In the genomic region with DNA sequence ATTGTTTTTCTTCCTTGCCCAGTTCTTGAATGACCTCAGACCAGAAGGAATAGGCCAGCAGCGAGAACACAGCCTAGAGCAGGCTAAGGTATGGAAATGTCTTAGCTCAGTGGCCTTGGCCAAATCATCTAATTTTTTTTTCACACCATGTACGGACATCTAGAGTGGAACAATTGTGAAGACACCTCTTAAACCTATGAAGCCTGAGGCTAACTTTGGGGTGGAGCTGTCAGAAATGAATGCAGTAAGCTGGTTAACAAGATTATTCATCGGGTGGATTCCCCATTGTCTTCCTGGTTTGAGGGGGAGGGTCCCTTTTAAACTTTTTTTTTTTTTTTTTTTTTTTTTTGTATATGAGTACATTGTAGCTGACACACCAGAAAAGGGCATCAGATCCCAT, we compare ENCODE assay signal across 10 mouse cellular contexts. TPM values are rescaled to one million over a fixed set of nuclear protein-coding genes. Genes with fewer than 3 reads are reported as not detected.
A peak's percentile ranks its signal among the peaks of the same experiment; 100 is the strongest.
DNase-seq lines count a peak whose midpoint lies in the region; ATAC-seq and TF ChIP-seq lines count a peak whose summit lies in the region.
"Not testable (repeated sequence)": the region's sequence is repeated elsewhere in the genome, so short reads cannot be mapped to it uniquely, and the experiment has no call there.
"Had no signal": no experiment of that assay in that cellular context is flagged by ENCODE, and none has a peak within 500 bp of the region (broad histone marks: within the 10 kb centered on the region; RNA-seq: fewer than 3 reads in every experiment).

No protein-coding gene starts in this region.

- not testable (repeated sequence) for H3K9me3 ChIP-seq in forebrain, embryonic 14.5 days (replicated peaks; ENCODE audit: control insufficient read depth, low read length); heart, embryonic 16.5 days (replicated peaks; ENCODE audit: control insufficient read depth, low read length); intestine, embryonic 15.5 days; limb, embryonic 12.5 days; lung, embryonic 14.5 days (ENCODE audit: low read depth, low read length)

- ATAC-seq in forebrain, embryonic 14.5 days; heart, embryonic 16.5 days (replicated peaks; ENCODE audit: extremely low read depth, insufficient read depth, low FRiP score); intestine, embryonic 15.5 days; limb, embryonic 12.5 days (ENCODE audit: insufficient number of reproducible peaks, insufficient read depth, low FRiP score, low TSS enrichment, low read depth); lung, embryonic 14.5 days (ENCODE audit: insufficient read depth): not testable (repeated sequence)

- WGBS in cerebellum, adult 2 months = 48% methylated on average over 3 of the region's 3 CpGs
- WGBS in forebrain, embryonic 14.5 days = 58% methylated on average over 3 of the region's 3 CpGs
- 76% methylated on average over 3 of the region's 3 CpGs for WGBS in heart, embryonic 16.5 days
- WGBS in intestine, embryonic 15.5 days = 60% methylated on average over 3 of the region's 3 CpGs
- WGBS in limb, embryonic 12.5 days = 65% methylated on average over 3 of the region's 3 CpGs
- WGBS in lung, embryonic 14.5 days = 66% methylated on average over 3 of the region's 3 CpGs

- H3K9ac ChIP-seq in forebrain, embryonic 14.5 days (ENCODE audit: low read length); heart, embryonic 16.5 days (ENCODE audit: low read length); intestine, embryonic 15.5 days; limb, embryonic 12.5 days (replicated peaks); lung, embryonic 14.5 days: not testable (repeated sequence)

- H3K4me3 ChIP-seq in cerebellum, adult 2 months (replicated peaks; ENCODE audit: insufficient read depth, low read depth, low read length) = peak overlapping the region; percentile 41
- peak overlapping the region; percentile 38 for H3K4me3 ChIP-seq in forebrain, embryonic 14.5 days (ENCODE audit: low read depth, low read length)
- not testable (repeated sequence) for H3K4me3 ChIP-seq in heart, embryonic 16.5 days (ENCODE audit: low read length); lung, embryonic 14.5 days (ENCODE audit: low read depth, low read length)
- H3K4me3 ChIP-seq in intestine, embryonic 15.5 days (replicated peaks) = peak overlapping the region; percentile 40; the same call in 1 of the 2 replicates
- H3K4me3 ChIP-seq in limb, embryonic 12.5 days (replicated peaks) = peak overlapping the region; percentile 42

- H3K4me1 ChIP-seq in cerebellum, adult 2 months (ENCODE audit: control insufficient read depth, insufficient read depth, low read length); forebrain, embryonic 14.5 days (ENCODE audit: control insufficient read depth, insufficient read depth, low read length); heart, embryonic 16.5 days (ENCODE audit: control insufficient read depth, insufficient read depth, low read length); intestine, embryonic 15.5 days (replicated peaks); limb, embryonic 12.5 days (replicated peaks); lung, embryonic 14.5 days (ENCODE audit: insufficient read depth): not testable (repeated sequence)

- not testable (repeated sequence) for TF ChIP-seq POLR2A in cerebellum, adult 2 months (IDR thresholded peaks at IDR 0.05; ENCODE audit: borderline replicate concordance, insufficient read depth, low read length)

- peak overlapping the region; percentile 68 for H3K27ac ChIP-seq in cerebellum, adult 2 months (ENCODE audit: insufficient read depth, low read length)
- peak overlapping the region; percentile 14; the same call in 1 of the 2 replicates for H3K27ac ChIP-seq in forebrain, embryonic 14.5 days (ENCODE audit: low read depth, low read length)
- H3K27ac ChIP-seq in heart, embryonic 16.5 days (ENCODE audit: low read length) = peak overlapping the region; percentile 28
- H3K27ac ChIP-seq in intestine, embryonic 15.5 days = 0 out of 2 replicates have a peak overlapping the region, but pooled peaks have one; percentile 22
- H3K27ac ChIP-seq in limb, embryonic 12.5 days = 0 out of 2 replicates have a peak overlapping the region, but pooled peaks have one; percentile 41
- not testable (repeated sequence) for H3K27ac ChIP-seq in lung, embryonic 14.5 days (ENCODE audit: low read depth)

- H3K36me3 ChIP-seq in forebrain, embryonic 14.5 days (ENCODE audit: control insufficient read depth, insufficient read depth, low read length); heart, embryonic 16.5 days (ENCODE audit: control insufficient read depth, insufficient read depth); intestine, embryonic 15.5 days; limb, embryonic 12.5 days; lung, embryonic 14.5 days (ENCODE audit: insufficient read depth): not testable (repeated sequence)

- not testable (repeated sequence) for DNase-seq in cerebellum, adult 2 months; forebrain, embryonic 14.5 days (ENCODE audit: low spot score); lung, embryonic 14.5 days
- DNase-seq in natural killer cell, adult 2 months (ENCODE audit: low spot score in 2 of 2) = peak; percentile 53 to 80

- not testable (repeated sequence) for H3K27me3 ChIP-seq in cerebellum, adult 2 months (ENCODE audit: control insufficient read depth, insufficient read depth, low read length); forebrain, embryonic 14.5 days (replicated peaks; ENCODE audit: control insufficient read depth, insufficient read depth, low read length); heart, embryonic 16.5 days (ENCODE audit: control insufficient read depth, insufficient read depth, low read length); intestine, embryonic 15.5 days (replicated peaks); limb, embryonic 12.5 days; lung, embryonic 14.5 days (ENCODE audit: insufficient read depth, low read length)

- H3K4me2 ChIP-seq in forebrain, embryonic 14.5 days (ENCODE audit: low read length) = peak overlapping the region; percentile 49
- H3K4me2 ChIP-seq in heart, embryonic 16.5 days (ENCODE audit: low read depth, low read length) = peak overlapping the region; percentile 51
- peak overlapping the region; percentile 46 for H3K4me2 ChIP-seq in intestine, embryonic 15.5 days (replicated peaks)
- peak overlapping the region; percentile 52 for H3K4me2 ChIP-seq in limb, embryonic 12.5 days
- H3K4me2 ChIP-seq in lung, embryonic 14.5 days = peak overlapping the region; percentile 51

- TF ChIP-seq CTCF in cerebellum, adult 2 months (IDR thresholded peaks at IDR 0.05; ENCODE audit: borderline replicate concordance, insufficient read depth, low read depth, low read length); lung, embryonic 14.5 days (IDR thresholded peaks at IDR 0.05; ENCODE audit: low read depth): not testable (repeated sequence)

RNA-seq across cellular contexts. Expression of a gene that starts 0.5 kb away (rescaled TPM):
- polyA plus RNA-seq in cerebellum, adult 2 months (2012; rRNA removed) = 236 and 247 TPM in 2 replicates
- 195 and 200 TPM in 2 replicates for polyA plus RNA-seq in forebrain, embryonic 14.5 days (2014; fragmentation: Nextera tagmentation; extraction: Ambion mirVana)
- polyA plus RNA-seq in heart, embryonic 16.5 days (2015; fragmentation: Nextera tagmentation; extraction: Ambion mirVana) = 40.8 and 40.9 TPM in 2 replicates
- 30.5 and 31.9 TPM in 2 replicates for polyA plus RNA-seq in intestine, embryonic 15.5 days (2015; fragmentation: Nextera tagmentation; extraction: Ambion mirVana)
- polyA plus RNA-seq in limb, embryonic 12.5 days (2016; fragmentation: Nextera tagmentation; extraction: Ambion mirVana) = 55.4 and 59.4 TPM in 2 replicates
- 28.2 and 30.0 TPM in 2 replicates for polyA plus RNA-seq in lung, embryonic 14.5 days (2014; fragmentation: Nextera tagmentation; extraction: Ambion mirVana)
- polyA plus RNA-seq: myocyte had no signal

RNA-seq across cellular contexts. Expression of a gene that starts 18.5 kb away (rescaled TPM):
- polyA plus RNA-seq in cerebellum, adult 2 months (2012; rRNA removed) = 65.9 and 71.1 TPM in 2 replicates
- 49.8 and 54.2 TPM in 2 replicates for polyA plus RNA-seq in forebrain, embryonic 14.5 days (2014; fragmentation: Nextera tagmentation; extraction: Ambion mirVana)
- polyA plus RNA-seq in heart, embryonic 16.5 days (2015; fragmentation: Nextera tagmentation; extraction: Ambion mirVana) = 60.5 and 61.7 TPM in 2 replicates
- polyA plus RNA-seq in intestine, embryonic 15.5 days (2015; fragmentation: Nextera tagmentation; extraction: Ambion mirVana) = 94.7 and 108 TPM in 2 replicates
- polyA plus RNA-seq in limb, embryonic 12.5 days (2016; fragmentation: Nextera tagmentation; extraction: Ambion mirVana) = 61.1 and 62.2 TPM in 2 replicates
- polyA plus RNA-seq in lung, embryonic 14.5 days (2014; fragmentation: Nextera tagmentation; extraction: Ambion mirVana) = 82.5 and 94.6 TPM in 2 replicates

RNA-seq across cellular contexts. Expression of a gene that starts 19.5 kb away (rescaled TPM):
- polyA plus RNA-seq in cerebellum, adult 2 months (2012; rRNA removed) = 196 and 206 TPM in 2 replicates
- polyA plus RNA-seq in forebrain, embryonic 14.5 days (2014; fragmentation: Nextera tagmentation; extraction: Ambion mirVana) = 23.4 and 25.2 TPM in 2 replicates
- polyA plus RNA-seq in heart, embryonic 16.5 days (2015; fragmentation: Nextera tagmentation; extraction: Ambion mirVana) = 60.6 and 69.8 TPM in 2 replicates
- 64.8 and 70.9 TPM in 2 replicates for polyA plus RNA-seq in intestine, embryonic 15.5 days (2015; fragmentation: Nextera tagmentation; extraction: Ambion mirVana)
- polyA plus RNA-seq in limb, embryonic 12.5 days (2016; fragmentation: Nextera tagmentation; extraction: Ambion mirVana) = 39.4 and 41.7 TPM in 2 replicates
- polyA plus RNA-seq in lung, embryonic 14.5 days (2014; fragmentation: Nextera tagmentation; extraction: Ambion mirVana) = 25.6 and 26.9 TPM in 2 replicates

RNA-seq across cellular contexts. Expression of a gene that starts 43.6 kb away (rescaled TPM):
- 0.16 and 0.18 TPM in 2 replicates for polyA plus RNA-seq in cerebellum, adult 2 months (2012; rRNA removed)
- polyA plus RNA-seq in forebrain, embryonic 14.5 days (2014; fragmentation: Nextera tagmentation; extraction: Ambion mirVana) = 0.12 and 0.15 TPM in 2 replicates
- polyA plus RNA-seq in heart, embryonic 16.5 days (2015; fragmentation: Nextera tagmentation; extraction: Ambion mirVana) = not detected in 2 replicates
- not detected in 2 replicates for polyA plus RNA-seq in intestine, embryonic 15.5 days (2015; fragmentation: Nextera tagmentation; extraction: Ambion mirVana)
- polyA plus RNA-seq in limb, embryonic 12.5 days (2016; fragmentation: Nextera tagmentation; extraction: Ambion mirVana) = not detected in 2 replicates
- polyA plus RNA-seq in lung, embryonic 14.5 days (2014; fragmentation: Nextera tagmentation; extraction: Ambion mirVana) = not detected in 2 replicates
- polyA plus RNA-seq: activated CD4-positive, CD25-positive, alpha-beta regulatory T cell, adult 4 months; inflammation-experienced regulatory T-cells, adult 6 months; myocyte had no signal

RNA-seq across cellular contexts. Expression of a gene that starts 51.5 kb away (rescaled TPM):
- polyA plus RNA-seq in cerebellum, adult 2 months (2012; rRNA removed) = 162 and 167 TPM in 2 replicates
- polyA plus RNA-seq in forebrain, embryonic 14.5 days (2014; fragmentation: Nextera tagmentation; extraction: Ambion mirVana) = 301 and 330 TPM in 2 replicates
- 137 and 141 TPM in 2 replicates for polyA plus RNA-seq in heart, embryonic 16.5 days (2015; fragmentation: Nextera tagmentation; extraction: Ambion mirVana)
- polyA plus RNA-seq in intestine, embryonic 15.5 days (2015; fragmentation: Nextera tagmentation; extraction: Ambion mirVana) = 122 and 131 TPM in 2 replicates
- 103 and 104 TPM in 2 replicates for polyA plus RNA-seq in limb, embryonic 12.5 days (2016; fragmentation: Nextera tagmentation; extraction: Ambion mirVana)
- polyA plus RNA-seq in lung, embryonic 14.5 days (2014; fragmentation: Nextera tagmentation; extraction: Ambion mirVana) = 103 and 106 TPM in 2 replicates
